Mouse (Mus musculus): ENCODE measurements around the gene Gm4791.
A peak's percentile ranks its signal among the peaks of the same experiment; 100 is the strongest.

Gene Gm4791

DNA sequence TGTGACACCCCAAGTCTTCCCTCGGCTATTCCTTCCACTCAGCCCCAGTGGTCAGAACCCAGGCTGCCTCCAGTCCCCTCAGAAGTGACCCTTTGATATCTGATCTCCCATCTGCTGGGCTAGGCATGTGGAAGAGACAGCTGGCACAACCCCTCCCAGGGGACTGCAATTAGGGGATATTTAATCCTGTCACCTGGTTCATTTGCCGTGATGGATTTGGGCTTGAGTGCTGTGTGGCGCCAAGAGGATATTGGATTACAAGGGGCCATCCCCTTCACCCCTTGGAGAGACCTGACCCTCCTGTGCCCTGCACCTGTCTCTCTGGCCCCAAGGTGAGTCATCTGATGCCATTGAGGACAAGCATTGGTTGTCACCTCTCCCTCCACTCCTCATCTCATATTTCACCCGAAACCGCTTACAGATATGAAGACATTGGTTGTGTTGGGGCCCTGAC is at the start of gene Gm4791:
Gene Gm4791, plus strand, starts transcription at position 404 of the 454 bp plus-strand sequence.
- DNase-seq = no peak

DNA sequence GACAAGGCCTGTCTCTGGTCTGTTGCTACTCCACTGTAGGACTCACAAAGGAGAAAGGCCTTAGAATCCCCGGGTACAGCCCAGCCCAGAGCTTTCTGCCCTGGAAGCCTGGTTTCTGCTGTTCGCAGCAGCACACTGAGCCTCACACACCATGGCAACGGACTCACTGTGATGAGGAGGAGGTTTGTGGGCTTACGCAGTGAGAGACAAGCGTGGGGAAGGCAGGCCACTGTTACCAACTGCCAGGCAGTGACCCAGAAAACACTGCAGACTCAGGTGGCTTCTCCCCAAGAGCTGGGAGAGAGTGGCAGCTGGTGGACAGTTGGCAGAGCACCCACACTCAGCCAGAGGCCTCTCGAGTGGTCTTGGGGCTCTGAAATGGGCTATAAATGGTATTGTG is 42.3 kb upstream of the Gm4791 start:
- peak; percentile 25 to 26 for DNase-seq

DNA sequence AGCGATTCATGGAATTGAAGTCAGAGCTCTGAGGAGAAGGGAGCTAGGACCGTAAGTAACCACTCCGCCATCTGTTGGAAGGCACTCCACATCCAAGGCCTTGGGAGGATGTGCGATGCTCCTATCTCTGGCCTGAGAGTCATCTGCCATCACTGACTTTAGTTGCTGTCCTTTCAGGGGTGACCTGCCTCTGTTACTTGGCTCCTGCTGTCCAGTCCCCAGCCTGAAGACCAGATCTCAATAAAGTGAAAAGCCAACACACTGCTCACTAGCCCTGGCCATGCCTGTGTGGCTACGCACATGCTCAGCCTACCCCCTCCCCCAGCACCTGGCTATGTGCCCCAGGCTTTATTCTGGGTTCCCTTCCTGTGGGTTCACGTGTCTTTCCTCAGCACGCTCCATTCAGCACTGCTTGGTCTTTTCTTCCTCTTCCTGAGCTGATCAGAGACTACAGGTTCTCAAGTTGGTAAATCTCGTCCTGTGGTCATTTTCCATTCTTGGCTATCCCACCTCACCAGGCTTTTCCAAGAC is 41.1 kb upstream of the Gm4791 start:
- peak in 1 of 2 experiments; percentile 15 for DNase-seq

DNA sequence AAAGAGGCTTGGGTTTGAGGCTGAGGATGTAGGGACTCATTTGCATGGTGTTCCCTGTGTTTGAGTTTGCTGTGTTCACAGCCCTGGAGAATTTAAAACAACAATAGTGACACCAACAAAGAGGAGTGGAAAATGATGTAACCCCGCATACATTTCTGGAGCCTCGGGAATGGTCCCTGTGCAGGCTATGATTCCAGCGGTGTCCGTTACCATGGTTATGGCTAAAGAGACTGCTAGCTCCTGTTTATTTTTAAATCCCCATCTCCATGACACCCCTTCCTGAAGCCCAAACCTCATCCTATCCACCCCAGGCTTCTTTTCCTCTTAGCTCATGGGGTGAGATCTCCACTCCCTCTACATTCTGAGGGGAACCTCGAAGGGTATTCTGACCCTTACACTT is 32.5 kb upstream of the Gm4791 start:
- DNase-seq = no peak

DNA sequence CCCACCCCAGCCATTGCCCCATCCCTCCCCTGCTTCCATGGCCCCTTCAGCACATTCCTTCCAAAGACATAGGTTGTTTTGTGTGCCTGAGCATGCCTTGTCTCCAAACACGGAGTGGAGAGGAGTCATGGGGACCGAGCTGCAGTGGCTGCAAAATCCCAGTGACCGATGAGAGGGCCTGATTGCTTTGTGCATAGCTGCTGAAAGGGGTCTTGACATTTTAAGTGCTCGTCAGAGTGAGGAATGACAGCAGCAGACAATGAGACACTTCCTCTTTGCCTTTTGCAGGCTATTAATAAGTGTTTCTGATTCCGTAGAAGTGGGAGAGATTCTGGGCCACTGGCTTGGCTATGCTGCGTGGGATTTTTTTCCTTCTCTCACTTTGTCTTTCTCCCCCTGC is 29.6 kb upstream of the Gm4791 start:
- no peak for DNase-seq

DNA sequence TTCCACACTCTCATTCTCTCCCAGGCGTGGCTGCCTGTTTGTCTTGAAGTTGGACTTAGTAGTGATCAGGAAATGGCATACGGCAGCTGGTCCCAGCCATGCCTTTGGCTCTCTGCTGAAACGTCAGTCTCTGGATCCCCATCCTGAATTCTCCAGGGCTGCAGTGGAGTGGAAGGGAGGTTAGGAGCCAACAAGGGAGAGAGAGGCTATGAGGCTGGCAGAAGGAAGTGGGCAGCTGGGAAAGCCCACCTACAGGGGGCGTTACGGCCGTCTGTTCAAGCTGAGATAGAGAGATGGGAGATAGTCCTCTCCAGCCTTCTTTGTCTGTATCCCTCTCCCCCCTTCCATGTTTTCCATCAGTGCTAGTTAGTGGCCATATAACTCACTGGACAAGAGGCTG is 29.1 kb upstream of the Gm4791 start:
- no peak for DNase-seq

DNA sequence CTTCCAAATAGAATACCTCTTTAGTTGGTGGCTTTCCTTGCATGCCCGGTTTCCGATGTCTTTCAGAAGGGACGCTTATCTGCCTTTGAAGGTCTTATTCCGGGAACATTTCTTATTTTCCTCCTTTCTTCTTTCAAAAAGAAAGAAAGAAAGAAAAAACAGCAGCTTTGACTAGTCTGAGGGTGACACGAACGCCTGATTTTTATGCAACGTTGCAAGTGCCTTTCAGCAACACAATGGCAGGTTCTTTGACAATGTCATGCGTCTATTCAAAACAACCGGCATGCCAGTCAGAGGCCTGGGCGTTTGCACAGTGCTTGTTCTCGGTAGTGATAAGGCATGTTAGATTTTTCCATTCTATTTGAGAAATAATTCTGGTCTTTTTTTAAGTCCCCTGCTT is 19.7 kb upstream of the Gm4791 start:
- DNase-seq = no peak

DNA sequence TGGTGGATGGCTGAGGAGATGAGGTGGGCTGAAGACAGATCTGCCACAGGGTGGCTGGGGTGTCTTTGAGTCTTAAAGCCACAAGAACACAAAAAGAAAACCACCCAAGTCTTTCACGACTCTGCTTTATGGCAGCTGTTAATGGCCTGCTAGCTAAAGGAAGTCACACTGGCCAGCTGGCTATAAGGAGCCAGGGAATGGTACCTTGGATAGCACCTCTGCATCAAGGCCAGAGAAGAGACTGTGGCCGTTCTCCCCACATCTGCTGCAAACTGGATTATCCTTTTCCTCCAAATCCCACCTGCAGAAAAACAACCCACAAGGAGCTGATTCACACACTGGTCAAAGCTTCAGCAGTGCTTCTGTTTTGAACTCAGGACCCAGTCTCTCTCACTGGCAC is 18.4 kb upstream of the Gm4791 start:
- DNase-seq = no peak

DNA sequence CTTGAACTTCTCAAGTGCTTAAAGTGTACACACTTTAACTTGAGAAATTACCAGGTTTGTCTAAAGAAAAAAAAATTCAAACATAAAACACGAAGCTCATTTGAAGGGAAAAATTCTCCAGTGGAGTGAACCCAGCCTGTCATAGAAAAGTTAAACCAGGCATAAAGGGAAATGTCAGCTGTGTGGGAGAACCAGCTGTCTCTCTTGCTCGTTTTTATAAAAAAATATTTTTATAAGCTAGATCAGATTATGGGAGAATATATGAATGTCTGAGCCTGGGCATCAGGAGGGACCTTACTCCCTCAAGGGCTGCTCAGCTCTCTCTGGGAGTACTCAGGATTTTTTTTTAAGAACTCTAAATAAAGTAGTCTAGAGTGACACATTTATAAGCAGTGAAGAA is 15.1 kb upstream of the Gm4791 start:
- no peak for DNase-seq

DNA sequence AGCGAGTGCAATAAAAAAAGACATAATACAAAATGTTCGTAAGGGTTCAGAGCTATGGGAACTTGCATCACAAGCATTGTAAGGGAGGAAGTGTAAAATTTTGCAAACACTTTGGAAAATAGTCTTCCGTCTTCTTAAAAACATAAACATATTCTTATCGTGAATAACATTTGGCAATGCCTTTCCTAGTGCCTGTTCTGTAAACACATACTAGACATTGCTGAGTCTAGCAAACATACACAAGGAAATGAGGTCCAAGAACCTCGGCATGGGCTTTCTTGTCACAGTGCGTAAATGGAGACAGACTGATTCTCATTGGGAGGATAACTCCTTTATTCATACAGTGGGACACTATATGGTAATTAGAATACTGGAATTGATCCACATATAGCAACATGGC is 43.0 kb downstream of the Gm4791 start:
- DNase-seq = no peak

Measured in cerebellum, postnatal 25 days (tissue).